Mouse (Mus musculus) liver, embryonic 14.5 days (tissue): ENCODE results near the gene Gm16253. TPM values are rescaled to one million over a fixed set of nuclear protein-coding genes. Genes with fewer than 3 reads are reported as not detected.
"Not testable (repeated sequence)": the region's sequence is repeated elsewhere in the genome, so short reads cannot be mapped to it uniquely, and the experiment has no call there.

ENCODE experiments used
- ATAC-seq: fragments of 200-750 bp; cut with Nextera tagmentation; 2 replicates; pipeline ENCODE4 v1.8.0; 2017; ENCODE audit warnings: moderate number of reproducible peaks, mild to moderate bottlenecking, moderate library complexity; ENCODE audit not compliant: insufficient read depth
- DNase-seq, 3 experiments: peaks; one replicate each; pipeline ENCODE4 v3.0.0-alpha.2; 2012 to 2013; ENCODE audit warnings: low read depth in 3 of 3, low spot score in 3 of 3
- H3K27ac ChIP-seq: fragments of 300-500 bp; sonication (generic); 2 replicates; pipeline ENCODE4 v1.5.1; 2014; ENCODE audit warnings: moderate library complexity, mild to moderate bottlenecking, control low read depth, inconsistent platforms
- H3K27me3 ChIP-seq: fragments of 300-500 bp; sonication (generic); 2 replicates; pipeline ENCODE4 v1.6.1; 2014; ENCODE audit warnings: mild to moderate bottlenecking, low read length, moderate library complexity; ENCODE audit not compliant: control insufficient read depth, insufficient read depth
- H3K36me3 ChIP-seq: fragments of 300-500 bp; sonication (generic); replicated peaks from 2 replicates; pipeline ENCODE4 v1.6.1; 2014; ENCODE audit warnings: low read depth; ENCODE audit not compliant: control insufficient read depth, insufficient read depth
- H3K4me1 ChIP-seq, 2 experiments: fragments of 200-500 bp in 1 of 2; fragments of 300-500 bp in 1 of 2; sonication (generic) in 1 of 2; replicated peaks; 2 replicates each; pipeline ENCODE4 v1.6.1; 2012 to 2014; ENCODE audit warnings: antibody characterized with exemption in 1 of 2, inconsistent platforms in 1 of 2, low read length in 1 of 2; ENCODE audit not compliant: control insufficient read depth in 2 of 2, insufficient read depth in 2 of 2
- H3K4me2 ChIP-seq: fragments of 300-500 bp; sonication (generic); 2 replicates; pipeline ENCODE4 v1.6.1; 2014; ENCODE audit warnings: low read depth, mild to moderate bottlenecking, control low read depth, moderate library complexity
- H3K4me3 ChIP-seq, 2 experiments: fragments of 200-500 bp in 1 of 2; fragments of 300-500 bp in 1 of 2; sonication (generic) in 1 of 2; 2 replicates each; pipeline ENCODE4 v1.5.1; 2012 to 2014; ENCODE audit warnings: low read depth in 2 of 2, low read length in 2 of 2, mild to moderate bottlenecking in 2 of 2, control low read depth in 1 of 2, inconsistent platforms in 1 of 2, moderate library complexity in 1 of 2; ENCODE audit not compliant: insufficient read depth in 1 of 2
- H3K9ac ChIP-seq: fragments of 300-500 bp; sonication (generic); replicated peaks from 2 replicates; pipeline ENCODE4 v1.6.1; 2014; ENCODE audit warnings: mild to moderate bottlenecking, control low read depth, moderate library complexity
- H3K9me3 ChIP-seq: fragments of 300-500 bp; sonication (generic); 2 replicates; pipeline ENCODE4 v1.6.1; 2016; ENCODE audit warnings: low read length, mixed read lengths; ENCODE audit not compliant: control insufficient read depth
- CTCF ChIP-seq: IDR thresholded peaks from 2 replicates; pipeline ENCODE4 v1.5.1; 2016; ENCODE audit warnings: antibody characterized with exemption, low read depth, control low read depth
- EP300 ChIP-seq: IDR thresholded peaks from 2 replicates; pipeline ENCODE4 v1.6.1; 2016; ENCODE audit warnings: antibody characterized with exemption, low read depth
- WGBS: fragments of 180-500 bp; shearing (Covaris S2); extraction: QIAGEN DNeasy Blood & Tissue Kit; methylation state at CpG from one replicate; pipeline ENCODE4 v1.1.7; 2014; ENCODE audit not compliant: insufficient replicate concordance; 5-methylcytosine and 5-hydroxymethylcytosine counted together
- polyA plus RNA-seq, 2 experiments: library from polyadenylated mRNA; depleted of rRNA in 1 of 2; stranded (reverse) in 1 of 2; unstranded in 1 of 2; fragments of >200 nt; fragmentation: Nextera tagmentation in 1 of 2; extraction: Ambion mirVana in 1 of 2; gene quantifications; 2 replicates each; pipeline versions ENCODE4 v1.2.1 to v1.2.3; 2012 to 2014

Gm16253 gene
- polyA plus RNA-seq, 2 experiments, result not detected

- Histone ChIP-seq H3K4me2 (peak overlapping the region; percentile 26), H3K36me3 (no peaks in the 10 kb centered on the region), H3K4me1 (no peaks in the 10 kb centered on the region), H3K27ac (no peak overlapping the region), H3K9me3 (no peaks in the 10 kb centered on the region), H3K27me3 (peaks cover 49% of the 10 kb centered on the region), H3K9ac (no peak overlapping the region), H3K4me3 (no peak overlapping the region)
- ATAC-seq (no peak), DNase-seq (no peak)
- no peak for TF ChIP-seq CTCF
- 48% methylated on average over 5 of the region's 5 CpGs for WGBS
Measured at GRCm38 (mm10) chr3:96602704-96603084, 25.9 kb downstream of the Gm16253 start.

DNA sequence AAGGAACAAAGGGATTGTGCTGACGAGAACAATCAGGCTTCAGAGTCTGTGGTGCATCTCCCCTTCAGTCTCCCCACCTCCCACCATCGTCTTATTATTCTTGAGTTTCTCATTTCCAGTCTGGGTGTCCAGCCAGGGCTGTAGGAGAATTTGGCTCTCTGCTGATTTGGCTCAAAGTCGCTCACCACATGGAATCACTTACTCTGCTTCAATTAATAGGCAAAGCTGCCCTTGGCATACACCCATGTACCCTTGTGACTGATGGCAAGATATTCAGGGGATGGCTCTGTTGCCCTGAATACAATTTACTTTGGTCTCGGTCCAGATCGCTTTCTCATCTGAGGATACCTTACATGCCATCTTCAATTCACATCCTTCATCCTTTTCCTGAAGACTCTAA lies 26.5 kb downstream of the Gm16253 start:
- no peak for ATAC-seq
- Histone ChIP-seq H3K36me3 (no peaks in the 10 kb centered on the region), H3K4me2 (no peak overlapping the region), H3K27me3 (peaks cover 42% of the 10 kb centered on the region), H3K4me3 (no peak overlapping the region), H3K9me3 (no peaks in the 10 kb centered on the region), H3K9ac (no peak overlapping the region), H3K4me1 (no peaks in the 10 kb centered on the region), H3K27ac (no peak overlapping the region)
- TF ChIP-seq CTCF (no peak), EP300 (no peak)
- 66% methylated on average over 5 of the region's 5 CpGs for WGBS
- no peak for DNase-seq

- H3K4me1 ChIP-seq, H3K36me3 ChIP-seq, ATAC-seq, H3K27ac ChIP-seq, H3K4me3 ChIP-seq, H3K9me3 ChIP-seq, H3K9ac ChIP-seq, H3K4me2 ChIP-seq, DNase-seq: not testable (repeated sequence)
- peaks cover 17% of the 10 kb centered on the region for H3K27me3 ChIP-seq
- 67% methylated on average over 4 of the region's 4 CpGs for WGBS
Measured at GRCm38 (mm10) chr3:96606007-96606406, 29.2 kb downstream of the Gm16253 start.

- WGBS, result 64% methylated on average over 4 of the region's 4 CpGs
Measured at GRCm38 (mm10) chr3:96606618-96607017, 29.8 kb downstream of the Gm16253 start.

DNA sequence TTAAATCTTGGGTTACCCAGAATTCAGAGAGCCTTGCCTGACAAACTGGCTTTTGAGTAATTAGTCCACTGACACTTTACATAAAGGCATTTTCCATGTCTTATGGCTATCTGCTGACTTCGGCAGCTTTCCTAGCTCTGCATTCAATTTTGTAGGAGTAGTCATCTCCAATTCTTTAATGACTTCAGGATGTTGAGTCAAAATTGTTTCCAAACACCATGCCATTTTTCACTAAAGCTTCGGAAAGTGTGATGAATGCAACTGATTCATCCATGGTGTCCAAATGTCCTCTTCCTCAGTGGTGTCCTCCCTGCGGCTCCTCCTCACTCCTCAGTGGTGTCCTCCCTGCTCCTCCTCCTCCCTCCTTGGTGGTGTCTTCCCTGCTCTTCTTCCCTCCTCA lies 41.2 kb downstream of the Gm16253 start:
- no peak for TF ChIP-seq CTCF
- TF ChIP-seq EP300, result no peak
- WGBS, result 78% methylated on average over 3 of the region's 3 CpGs
- no peak for ATAC-seq

More at GRCm38 (mm10) chr3:96606618-96607017, 29.8 kb downstream of the Gm16253 start:
- no peak overlapping the region for H3K4me3 ChIP-seq
- no peak for TF ChIP-seq CTCF
- no peak for TF ChIP-seq EP300
- ATAC-seq, result no peak
- DNase-seq, result no peak
- H3K4me2 ChIP-seq, result no peak overlapping the region
- no peak overlapping the region for H3K9ac ChIP-seq
- peaks cover 11% of the 10 kb centered on the region for H3K27me3 ChIP-seq
- no peaks in the 10 kb centered on the region for H3K4me1 ChIP-seq
- H3K27ac ChIP-seq, result no peak overlapping the region
- no peaks in the 10 kb centered on the region for H3K9me3 ChIP-seq
- no peaks in the 10 kb centered on the region for H3K36me3 ChIP-seq

GRCm38 (mm10) chr3:96623201-96623600 lies 46.4 kb downstream of the Gm16253 start:
- ATAC-seq (no peak), DNase-seq (no peak)
- no peaks in the 10 kb centered on the region for H3K27me3 ChIP-seq
- no peak overlapping the region for H3K27ac ChIP-seq
- 78% methylated on average over 4 of the region's 4 CpGs for WGBS
- H3K4me3 ChIP-seq, result no peak overlapping the region
- H3K9ac ChIP-seq, result no peak overlapping the region
- no peaks in the 10 kb centered on the region for H3K4me1 ChIP-seq
- no peak overlapping the region for H3K4me2 ChIP-seq
- H3K9me3 ChIP-seq, result no peaks in the 10 kb centered on the region
- H3K36me3 ChIP-seq, result no peaks in the 10 kb centered on the region; the same call in 1 of the 2 replicates
- TF ChIP-seq CTCF (no peak), EP300 (no peak)

More for the DNA sequence above, 41.2 kb downstream of the Gm16253 start:
- H3K27me3 ChIP-seq, result no peaks in the 10 kb centered on the region
- H3K4me1 ChIP-seq, result no peaks in the 10 kb centered on the region
- no peak overlapping the region for H3K9ac ChIP-seq
- no peak overlapping the region for H3K27ac ChIP-seq
- H3K4me3 ChIP-seq, result no peak overlapping the region
- no peaks in the 10 kb centered on the region for H3K36me3 ChIP-seq
- no peak for DNase-seq
- H3K4me2 ChIP-seq, result no peak overlapping the region
- no peaks in the 10 kb centered on the region for H3K9me3 ChIP-seq
